Mouse (Mus musculus) inflammation-experienced regulatory T-cells (primary cell): ENCODE results near the gene Olfr1505. TPM values are rescaled to one million over a fixed set of nuclear protein-coding genes. Genes with fewer than 3 reads are reported as not detected.

Source experiments
- polyA plus RNA-seq, 2 experiments: library from polyadenylated mRNA; unstranded; fragments of 100-300 nt; shearing (Covaris generic); gene quantifications; one replicate each; pipeline ENCODE4 v1.2.1; 2017

The Olfr1505 gene
- not detected for polyA plus RNA-seq

DNA sequence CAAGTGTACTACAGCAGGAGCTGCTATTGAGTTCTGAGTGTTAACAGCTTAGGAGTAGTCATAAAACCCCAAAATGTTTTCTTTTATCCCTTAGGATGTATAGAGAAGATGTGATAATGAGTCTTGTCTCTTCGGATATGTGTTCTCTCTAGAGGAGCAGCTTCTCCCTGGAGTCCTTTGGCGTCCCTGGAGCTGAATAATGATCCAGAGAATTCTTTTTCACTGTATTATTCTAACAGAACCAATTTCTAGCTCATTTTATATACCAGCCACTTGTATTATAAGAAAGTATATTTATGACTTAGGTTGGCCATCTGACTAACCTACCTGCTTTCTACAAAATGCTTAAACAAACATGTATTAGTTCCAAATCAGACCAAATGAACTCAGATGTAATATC, at the start of gene Olfr1505:
Olfr1505 (plus strand) TSS at position 301 of the 400 bp plus-strand sequence.

DNA sequence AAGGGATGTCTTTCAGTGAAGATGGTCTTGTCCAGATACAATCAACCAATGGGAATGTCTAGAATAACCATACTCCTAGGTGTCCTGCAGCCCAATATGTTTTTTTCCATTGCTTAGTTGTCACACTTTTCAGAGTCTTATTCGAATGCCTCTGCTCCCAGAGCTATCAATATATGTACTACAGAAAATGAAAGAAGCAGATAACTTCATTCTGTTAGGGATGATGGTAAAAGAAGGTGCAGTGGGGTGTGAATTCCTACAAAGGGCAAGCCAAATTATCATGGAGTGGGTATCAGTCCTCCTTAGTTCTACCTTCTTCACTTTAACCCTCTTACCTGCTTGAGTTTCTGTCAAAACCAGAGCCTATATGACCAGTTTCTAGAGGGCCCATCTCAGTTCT, 15.5 kb upstream of the Olfr1505 start, which contains the start of gene Olfr1504:
Olfr1504 (minus strand) TSS at position 101 of the 400 bp plus-strand sequence.

Other genes with a start within 250 kb of the Olfr1505 start
- gene Olfr1491, start 216.3 kb upstream of the Olfr1505 start, polyA plus RNA-seq: under 1 TPM in 1 of 2 experiments, not detected in 1; 0.49 TPM
- gene Olfr1493-ps1, start 190.3 kb upstream of the Olfr1505 start, polyA plus RNA-seq: under 1 TPM in 1 of 2 experiments, not detected in 1; 0.14 TPM
- not detected for gene Olfr1494, start 173.8 kb upstream of the Olfr1505 start, polyA plus RNA-seq
- gene Olfr1495, start 148.9 kb upstream of the Olfr1505 start, polyA plus RNA-seq: not detected
- 1 to 10 TPM in 1 of 2 experiments, not detected in 1; 1.3 TPM for gene Olfr1496, start 135.7 kb upstream of the Olfr1505 start, polyA plus RNA-seq
- gene Olfr1497, start 115.3 kb upstream of the Olfr1505 start, polyA plus RNA-seq: not detected
- gene Olfr1499, start 94.1 kb upstream of the Olfr1505 start, polyA plus RNA-seq: not detected
- gene Olfr1500, start 83.0 kb upstream of the Olfr1505 start, polyA plus RNA-seq: 1 to 10 TPM in 1 of 2 experiments, not detected in 1; 1.2 TPM
- under 1 TPM; 0.27 to 0.28 TPM for gene Olfr1501, start 62.8 kb upstream of the Olfr1505 start, polyA plus RNA-seq
- gene Olfr1502, start 51.7 kb upstream of the Olfr1505 start, polyA plus RNA-seq: not detected
- gene Olfr1504, start 15.6 kb upstream of the Olfr1505 start, polyA plus RNA-seq: under 1 TPM in 1 of 2 experiments, not detected in 1; 0.18 TPM